Mouse (Mus musculus) retina, embryonic 14.5 days (tissue): ENCODE results near the gene Sim2.

Experiments used
- DNase-seq: peaks from one replicate; pipeline ENCODE4 v3.0.0-alpha.2; 2015; ENCODE audit warnings: low spot score

Sim2 gene

DNA sequence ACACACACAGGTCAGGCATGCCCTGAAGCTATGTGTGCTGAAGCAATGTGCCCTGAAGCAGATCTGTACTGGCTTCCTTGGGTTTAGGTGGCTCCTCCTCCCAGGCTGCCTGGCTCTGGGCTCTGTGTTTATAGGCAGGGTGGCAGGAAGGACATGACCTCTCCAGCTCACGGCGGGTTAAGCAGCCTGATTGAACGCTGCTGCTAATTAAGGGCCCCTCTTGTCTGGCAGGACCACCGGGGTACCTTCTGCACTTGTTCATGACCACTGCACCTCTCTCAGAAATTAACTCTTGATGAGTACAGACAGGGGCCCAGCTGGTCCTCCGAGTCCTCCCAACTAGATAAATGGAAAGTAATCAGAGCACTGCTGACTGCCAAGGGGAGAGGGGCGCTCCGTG is 79.5 kb downstream of the Sim2 start:
- DNase-seq: peak; percentile 77

- DNase-seq: peak; percentile 58
Measured at GRCm38 (mm10) chr16:94164978-94165377, 80.2 kb downstream of the Sim2 start.

GRCm38 (mm10) chr16:94168655-94169545 is 84.2 kb downstream of the Sim2 start:
- DNase-seq: no peak

- DNase-seq: peak; percentile 66
Measured at GRCm38 (mm10) chr16:94170218-94170617, 85.5 kb downstream of the Sim2 start.

DNA sequence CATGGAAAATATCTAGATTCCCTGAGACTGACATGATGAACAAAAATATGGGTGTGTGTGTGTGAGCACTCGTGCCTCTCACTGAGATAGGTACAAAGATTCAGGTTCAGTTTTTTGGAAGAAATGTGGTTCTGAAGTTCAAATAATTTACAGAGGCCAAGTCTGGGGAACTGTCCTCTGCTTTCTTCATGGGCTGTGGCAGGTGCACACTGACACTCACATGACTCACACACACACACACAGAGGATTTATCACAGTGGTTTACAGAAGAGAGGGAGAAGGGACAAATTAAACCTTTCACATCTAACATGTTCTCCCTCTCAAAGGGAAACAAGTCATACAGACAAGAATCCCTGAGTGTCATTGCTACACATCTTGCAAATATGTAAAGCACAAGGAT is 88.6 kb downstream of the Sim2 start:
- DNase-seq: no peak

DNA sequence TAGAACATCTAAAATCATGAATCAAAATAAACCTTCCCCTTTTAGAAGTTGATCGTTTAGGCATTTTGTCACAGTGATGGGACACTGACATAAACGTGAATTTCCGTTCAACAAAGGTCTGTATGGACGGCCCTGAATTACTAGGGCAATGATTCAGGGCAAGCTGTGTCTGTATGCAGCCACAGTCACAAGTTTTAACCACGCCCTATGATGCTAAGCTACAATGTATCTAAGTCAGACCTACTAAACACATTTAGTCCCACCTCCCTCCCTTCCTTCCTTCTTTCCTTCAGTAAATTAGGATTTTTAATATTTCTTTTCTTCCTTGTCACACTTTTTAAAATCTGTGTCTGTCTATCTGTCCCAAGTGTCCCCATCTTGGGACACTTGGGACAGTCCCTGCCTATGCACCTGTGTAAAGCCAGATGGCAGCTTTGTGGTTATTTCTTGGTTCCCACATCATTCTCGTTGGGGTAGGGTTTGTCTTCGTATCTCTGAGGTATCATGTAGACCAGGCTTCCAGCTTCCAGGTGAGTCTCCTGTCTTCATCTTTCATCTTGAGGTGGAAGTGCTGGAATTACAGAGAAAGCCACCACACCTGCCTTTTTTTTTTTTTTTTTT is 90.7 kb downstream of the Sim2 start:
- no peak for DNase-seq
